Mouse (Mus musculus) cerebellum, adult (tissue): ENCODE measurements around the gene Tle3.

Source experiments
- ATAC-seq: cut with Nextera tagmentation; 2 replicates; pipeline ENCODE4 v1.9.2; 2017; ENCODE audit warnings: mild to moderate bottlenecking, moderate library complexity, mixed read lengths; ENCODE audit not compliant: insufficient number of reproducible peaks, low FRiP score, low TSS enrichment

Tle3 gene

GRCm38 (mm10) chr9:61375002-61375401 is 2.8 kb downstream of the Tle3 start:
- no peak for ATAC-seq

- ATAC-seq = no peak
Measured at GRCm38 (mm10) chr9:61375802-61376561, 3.8 kb downstream of the Tle3 start.

GRCm38 (mm10) chr9:61376650-61377049 is 4.5 kb downstream of the Tle3 start:
- ATAC-seq = no peak

DNA sequence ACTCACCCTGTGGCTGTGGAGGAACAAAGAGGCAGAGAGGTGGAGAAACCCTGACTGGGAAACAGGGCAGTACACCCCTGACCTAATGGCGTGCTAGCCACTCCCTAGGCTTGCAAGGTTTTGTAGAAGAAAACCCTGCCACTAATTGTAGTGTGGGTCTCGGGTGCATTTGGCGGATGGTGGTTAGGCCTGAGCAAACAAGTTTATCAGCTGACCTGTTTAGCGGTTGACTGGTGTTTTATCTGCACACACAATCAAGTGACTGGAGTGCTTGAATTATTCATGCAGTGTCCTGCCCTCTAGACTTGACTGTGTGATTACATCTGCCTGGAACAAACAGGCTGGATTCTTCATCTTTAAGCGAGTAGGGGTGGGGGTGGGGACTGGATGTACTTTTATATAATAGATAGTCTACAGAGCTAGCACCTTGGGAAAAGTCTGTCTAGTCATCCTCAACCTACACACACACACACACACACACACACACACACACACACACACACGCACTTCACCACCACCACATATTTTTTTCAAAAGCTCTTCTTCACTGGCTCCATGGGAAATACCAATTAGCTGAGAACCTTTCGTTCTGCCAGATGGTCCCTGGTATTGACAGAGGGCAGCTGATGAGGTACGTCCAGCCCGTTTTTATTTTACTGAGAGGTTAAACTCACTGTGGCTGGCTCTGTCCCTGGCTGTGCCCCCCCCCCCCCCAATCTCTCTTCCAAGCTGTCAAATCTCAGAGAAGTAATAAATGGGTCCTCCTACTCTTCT is 5.7 kb downstream of the Tle3 start:
- no peak for ATAC-seq

DNA sequence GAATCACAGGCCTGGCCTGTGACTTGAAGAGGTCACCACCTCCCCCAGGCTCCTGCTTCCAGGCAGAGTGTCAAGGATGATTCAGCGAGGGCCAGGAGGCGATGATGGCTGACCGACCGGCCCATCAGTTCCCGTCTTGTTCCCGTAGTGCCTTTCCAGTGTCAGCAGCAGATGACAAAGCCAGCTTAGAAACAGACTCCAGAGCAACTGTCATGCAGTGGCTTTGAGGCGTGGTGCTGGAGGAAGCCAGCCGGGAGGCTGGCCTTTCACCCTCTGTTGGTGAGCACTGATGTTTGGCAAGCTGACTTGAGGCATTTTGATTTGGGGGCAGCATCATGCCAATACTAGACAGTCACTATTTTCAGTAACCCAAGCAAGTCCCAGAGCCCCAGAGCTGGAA is 6.3 kb downstream of the Tle3 start:
- no peak for ATAC-seq

GRCm38 (mm10) chr9:61379016-61379634 is 7.0 kb downstream of the Tle3 start:
- ATAC-seq = no peak

- no peak for ATAC-seq
Measured at GRCm38 (mm10) chr9:61380258-61381062, 8.3 kb downstream of the Tle3 start.

DNA sequence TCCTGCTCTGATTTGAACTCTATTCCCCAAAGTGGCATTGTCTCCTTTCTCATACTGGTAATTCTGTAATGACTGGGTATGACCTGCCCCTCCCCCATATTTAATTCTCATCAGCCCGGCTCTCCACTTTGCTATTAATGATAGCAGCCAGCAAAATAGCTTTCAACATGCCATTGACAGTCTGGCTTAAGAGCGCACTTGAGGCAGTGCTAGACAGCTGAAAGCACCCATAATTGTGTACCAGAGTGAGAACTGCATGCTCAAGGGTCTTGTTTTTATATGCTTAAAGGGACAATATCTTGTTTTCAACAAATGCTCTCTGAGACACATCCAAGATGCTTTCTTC is 8.9 kb downstream of the Tle3 start:
- ATAC-seq = no peak

- ATAC-seq = no peak
Measured at GRCm38 (mm10) chr9:61381445-61381844, 9.3 kb downstream of the Tle3 start.

DNA sequence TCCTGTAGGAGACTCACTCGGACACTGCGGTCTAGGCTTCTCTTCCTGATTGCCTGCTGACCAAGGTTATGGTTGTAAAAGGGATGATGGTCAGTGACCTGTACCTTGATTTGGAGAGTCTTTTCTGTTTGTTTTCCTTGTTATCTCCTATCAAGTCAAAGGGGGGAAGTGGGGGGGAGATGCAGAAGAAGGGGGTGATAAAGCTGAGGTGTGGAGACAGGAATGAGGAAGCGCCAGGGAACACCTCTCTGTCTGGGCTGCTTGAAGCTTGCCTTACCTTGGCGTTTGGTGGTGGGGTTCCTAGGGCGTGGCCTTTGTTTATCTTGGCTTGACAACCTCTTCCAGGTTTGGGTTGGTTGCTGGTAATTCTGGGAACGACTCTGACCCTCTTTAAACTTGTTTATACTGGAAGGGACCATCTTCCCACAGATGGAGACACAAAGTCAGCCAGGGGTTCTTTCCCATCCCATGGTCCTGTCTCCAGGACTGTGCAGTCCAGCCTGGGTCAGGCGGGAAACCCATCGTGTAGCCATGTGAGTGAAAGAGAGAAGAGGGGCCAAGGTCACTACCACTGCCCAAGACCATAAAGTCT is 10.5 kb downstream of the Tle3 start:
- no peak for ATAC-seq

- no peak for ATAC-seq
Measured at GRCm38 (mm10) chr9:61384101-61384500, 11.9 kb downstream of the Tle3 start.

DNA sequence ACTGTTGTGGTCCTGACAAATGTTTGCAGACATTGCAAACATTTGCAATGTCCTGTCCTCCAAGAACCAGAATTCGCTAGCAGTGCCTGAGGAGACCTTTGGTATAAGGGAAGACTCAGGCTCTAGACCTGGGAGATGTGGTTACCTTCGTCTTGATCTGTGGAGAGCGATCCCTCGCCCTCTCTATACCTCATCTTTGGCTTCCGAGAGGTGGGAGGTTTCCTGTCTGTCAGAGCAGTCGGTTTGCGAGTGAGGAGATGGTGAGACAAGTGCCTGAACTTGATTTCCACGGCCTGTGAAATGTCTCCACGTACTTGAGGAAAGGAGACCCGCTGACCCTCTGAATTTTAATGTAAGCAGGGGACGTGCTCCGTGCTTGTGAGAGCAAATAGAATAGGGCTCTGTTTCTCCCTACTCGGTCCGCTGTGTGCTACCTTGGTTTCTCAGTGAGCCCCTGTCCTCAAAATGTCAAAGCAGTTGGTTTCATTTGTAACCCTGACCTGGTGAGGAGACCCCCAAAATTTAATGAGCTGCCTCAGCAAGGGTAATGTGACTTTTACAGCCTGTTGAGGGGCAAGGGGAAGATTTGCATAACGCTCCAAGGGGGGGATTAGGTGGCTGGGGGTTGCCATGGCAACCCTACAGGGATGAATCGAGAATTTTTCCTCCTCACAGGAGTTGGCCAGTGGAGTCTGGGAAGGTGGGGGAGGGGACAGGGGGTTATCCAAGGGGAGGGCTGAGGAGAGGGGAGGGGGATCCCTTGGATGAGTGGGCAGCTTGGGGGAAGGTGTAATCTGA is 12.7 kb downstream of the Tle3 start:
- ATAC-seq = no peak

DNA sequence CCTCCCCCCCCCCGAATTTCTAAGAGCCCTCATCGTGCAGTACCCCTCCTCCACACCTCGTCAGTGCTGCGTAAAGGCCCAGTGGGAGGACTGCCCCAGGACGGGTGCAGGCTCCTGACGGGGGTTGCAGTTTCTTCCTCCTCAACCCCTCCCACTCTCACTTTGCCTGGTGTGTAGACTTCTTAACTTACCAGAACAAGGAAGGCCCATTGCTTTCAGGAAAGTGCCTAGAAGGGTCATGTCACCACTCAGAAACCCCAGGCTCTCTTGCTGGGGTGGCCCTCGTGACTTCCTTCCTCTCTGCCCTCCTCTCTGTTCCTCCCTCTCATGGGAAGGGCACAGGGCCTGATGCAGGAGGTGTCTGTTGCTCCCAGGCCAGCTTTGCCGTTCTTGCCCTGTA is 13.6 kb downstream of the Tle3 start:
- ATAC-seq = no peak

DNA sequence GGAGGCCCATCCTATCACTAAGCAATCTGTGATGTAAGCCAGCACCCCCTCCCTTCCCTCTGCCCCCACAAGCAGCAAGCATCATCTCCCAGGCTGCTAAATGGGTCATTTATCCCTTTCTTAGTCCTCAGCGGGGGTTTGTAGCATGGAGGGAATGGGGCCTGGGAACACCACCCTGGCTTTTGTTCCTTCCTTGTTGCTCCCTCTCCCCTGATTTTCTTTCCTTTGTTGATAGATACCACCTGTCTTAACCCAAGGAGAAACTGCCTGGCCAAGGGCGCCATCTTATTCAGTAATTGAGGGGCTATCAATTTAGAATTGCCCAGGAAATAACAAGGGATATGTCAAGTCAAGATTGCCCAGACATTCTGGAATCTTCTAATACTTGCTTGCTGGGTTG is 14.1 kb downstream of the Tle3 start:
- ATAC-seq = no peak

DNA sequence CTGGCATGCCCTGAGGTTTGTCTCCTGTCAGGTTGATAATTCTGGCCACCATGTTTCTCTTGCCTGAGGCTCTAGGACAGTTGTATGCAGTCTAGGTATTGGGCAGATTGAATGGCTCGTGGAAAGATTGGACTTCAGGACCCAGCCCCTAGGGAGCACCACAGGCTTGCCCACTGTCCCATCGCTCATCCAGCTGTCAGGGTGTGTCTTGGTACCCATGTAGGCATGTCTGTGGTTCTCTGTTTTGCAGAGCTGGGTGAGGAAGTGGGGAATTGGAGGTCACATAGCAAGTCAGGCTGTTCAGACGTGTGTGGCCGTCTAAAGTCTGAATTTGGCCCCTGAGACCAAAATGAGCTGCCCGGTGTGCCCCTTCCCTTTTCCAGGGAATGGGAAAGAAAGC is 15.6 kb downstream of the Tle3 start:
- ATAC-seq = no peak

GRCm38 (mm10) chr9:61388214-61388613 is 16.0 kb downstream of the Tle3 start:
- ATAC-seq = no peak

- no peak for ATAC-seq
Measured at GRCm38 (mm10) chr9:61388689-61389403, 16.7 kb downstream of the Tle3 start.

DNA sequence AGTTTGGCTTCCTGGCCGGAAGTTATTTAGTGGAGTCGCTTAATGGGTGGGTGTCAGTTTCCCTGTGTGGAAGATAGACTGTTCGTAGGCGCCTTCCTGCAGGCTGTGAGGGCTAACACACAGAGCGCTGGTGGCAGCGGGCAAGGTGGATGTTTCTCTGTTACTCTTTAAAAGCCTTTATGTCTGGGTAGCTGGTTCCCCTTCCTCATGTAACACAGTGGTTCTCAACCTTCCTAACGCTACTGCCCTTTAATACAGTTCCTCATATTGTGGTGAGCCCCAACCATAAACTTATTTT is 17.2 kb downstream of the Tle3 start:
- ATAC-seq = no peak
